Mouse (Mus musculus): ENCODE measurements at regions not wholly inside any gene's neighbourhood (a gene's known extent, or its start where the extent isn't known, plus 50 kb on each side); places are given as distances from the start of the nearest gene placed in this dataset.

DNA sequence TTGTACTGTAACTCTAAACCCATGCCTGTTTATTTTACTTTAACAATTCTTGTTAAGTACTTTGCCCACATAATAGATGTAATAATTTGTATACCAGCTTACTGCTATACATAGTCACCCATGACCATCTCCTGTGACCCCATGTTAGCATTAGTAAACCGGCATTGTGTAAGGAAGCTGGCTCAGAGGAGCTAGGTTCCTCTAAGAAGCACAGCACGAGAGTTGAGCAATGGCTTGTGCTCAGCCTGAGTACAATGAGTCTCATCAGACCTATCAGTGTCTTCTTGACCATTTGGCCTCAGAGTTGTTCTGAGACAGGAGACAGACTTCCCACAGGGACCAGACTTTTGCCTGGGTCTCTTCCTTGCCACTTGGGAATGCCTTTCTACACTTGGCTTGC lies 279.6 kb downstream of the Maf start:
- TF ChIP-seq MXI1 (IDR thresholded peaks at IDR 0.05; ENCODE audit: low read depth, low read length) (no peak), POLR2A (IDR thresholded peaks at IDR 0.05; ENCODE audit: control insufficient read depth in 1 of 2, insufficient read depth in 1 of 2, low read depth in 1 of 2, low read length in 2 of 2, poor library complexity in 1 of 2) (no peak), CTCF (IDR thresholded peaks at IDR 0.05 in 2 of 3, conservative IDR thresholded peaks at IDR 0.05 in 1 of 3; ENCODE audit: control insufficient read depth in 1 of 3, insufficient read depth in 1 of 3, low read depth in 2 of 3, low read length in 3 of 3, poor library complexity in 1 of 3, severe bottlenecking in 1 of 3) (no peak), ZC3H11A (IDR thresholded peaks at IDR 0.05; ENCODE audit: low read depth, low read length) (no peak), RAD21 (IDR thresholded peaks at IDR 0.05; ENCODE audit: low read depth, low read length) (no peak), GATA1 (IDR thresholded peaks at IDR 0.05; ENCODE audit: low read depth, low read length) (no peak), EP300 (IDR thresholded peaks at IDR 0.05; ENCODE audit: low read depth in 1 of 2, low read length in 2 of 2) (no peak)

All from MEL (cell line).